Mouse (Mus musculus) embryonic facial prominence, embryonic 12.5 days (tissue): Measurements from ENCODE around the gene Tmem171. TPM values are rescaled to one million over a fixed set of nuclear protein-coding genes. Genes with fewer than 3 reads are reported as not detected.
A peak's percentile ranks its signal among the peaks of the same experiment; 100 is the strongest.

ENCODE experiments used
- ATAC-seq: fragments of 200-750 bp; cut with Nextera tagmentation; 2 replicates; pipeline ENCODE4 v1.8.0; 2017; ENCODE audit not compliant: insufficient number of reproducible peaks, insufficient read depth, low FRiP score, low TSS enrichment
- H3K27ac ChIP-seq: fragments of 300-500 bp; sonication (generic); 2 replicates; pipeline ENCODE4 v1.5.1; 2016; ENCODE audit warnings: mild to moderate bottlenecking
- H3K27me3 ChIP-seq: fragments of 300-500 bp; sonication (generic); 2 replicates; pipeline ENCODE4 v1.6.1; 2016; ENCODE audit warnings: mild to moderate bottlenecking, moderate library complexity
- H3K36me3 ChIP-seq: fragments of 300-500 bp; sonication (generic); 2 replicates; pipeline ENCODE4 v1.6.1; 2016; ENCODE audit warnings: mild to moderate bottlenecking
- H3K4me1 ChIP-seq: fragments of 300-500 bp; sonication (generic); 2 replicates; pipeline ENCODE4 v1.6.1; 2016
- H3K4me2 ChIP-seq: fragments of 300-500 bp; sonication (generic); replicated peaks from 2 replicates; pipeline ENCODE4 v1.6.1; 2016; ENCODE audit warnings: mild to moderate bottlenecking, moderate library complexity
- H3K4me3 ChIP-seq: fragments of 300-500 bp; sonication (generic); 2 replicates; pipeline ENCODE4 v1.5.1; 2016; ENCODE audit warnings: mild to moderate bottlenecking
- H3K9ac ChIP-seq: fragments of 300-500 bp; sonication (generic); 2 replicates; pipeline ENCODE4 v1.6.1; 2016; ENCODE audit warnings: mild to moderate bottlenecking, moderate library complexity
- H3K9me3 ChIP-seq: fragments of 300-500 bp; sonication (generic); 2 replicates; pipeline ENCODE4 v1.6.1; 2016; ENCODE audit warnings: mild to moderate bottlenecking, moderate library complexity
- WGBS: fragments of 180-500 bp; shearing (Covaris S2); methylation state at CpG from one replicate; pipeline ENCODE4 v1.1.7; 2016; 5-methylcytosine and 5-hydroxymethylcytosine counted together
- polyA plus RNA-seq: library from polyadenylated mRNA; unstranded; fragments of >200 nt; fragmentation: Nextera tagmentation; extraction: Ambion mirVana; gene quantifications from 2 replicates; pipeline ENCODE4 v1.2.1, GENCODE M21; 2016

Tmem171 gene
- polyA plus RNA-seq, 1 experiment from 2014 or later = not detected

DNA sequence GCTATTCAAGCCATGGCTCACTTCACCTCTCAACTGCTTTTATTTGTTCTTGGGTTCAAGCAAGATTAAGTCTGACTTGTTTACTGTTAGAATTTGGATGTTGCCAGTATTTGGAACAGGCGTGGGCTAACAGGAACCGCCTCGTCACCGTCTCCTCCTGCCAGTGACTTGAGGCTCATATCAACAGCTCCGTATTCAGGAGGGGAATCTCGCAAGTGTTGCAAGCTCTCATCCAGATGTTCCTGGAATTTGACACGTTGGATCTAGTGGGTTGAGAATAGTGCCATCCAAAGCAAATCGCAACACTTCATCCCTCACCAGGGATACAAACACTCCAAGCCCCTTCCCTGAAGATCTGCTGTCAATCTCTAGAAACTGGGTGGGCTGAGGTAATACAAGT lies 15.6 kb upstream of the Tmem171 start:
- 71% methylated on average over 8 of the region's 8 CpGs for WGBS
- Histone ChIP-seq H3K9ac (no peak overlapping the region), H3K4me1 (no peaks in the 10 kb centered on the region), H3K4me2 (no peak overlapping the region), H3K27ac (no peak overlapping the region), H3K9me3 (0 out of 2 replicates have a peak, but pooled peaks cover 3% of the 10 kb centered on the region), H3K4me3 (no peak overlapping the region), H3K36me3 (no peaks in the 10 kb centered on the region), H3K27me3 (no peaks in the 10 kb centered on the region)
- ATAC-seq = no peak

DNA sequence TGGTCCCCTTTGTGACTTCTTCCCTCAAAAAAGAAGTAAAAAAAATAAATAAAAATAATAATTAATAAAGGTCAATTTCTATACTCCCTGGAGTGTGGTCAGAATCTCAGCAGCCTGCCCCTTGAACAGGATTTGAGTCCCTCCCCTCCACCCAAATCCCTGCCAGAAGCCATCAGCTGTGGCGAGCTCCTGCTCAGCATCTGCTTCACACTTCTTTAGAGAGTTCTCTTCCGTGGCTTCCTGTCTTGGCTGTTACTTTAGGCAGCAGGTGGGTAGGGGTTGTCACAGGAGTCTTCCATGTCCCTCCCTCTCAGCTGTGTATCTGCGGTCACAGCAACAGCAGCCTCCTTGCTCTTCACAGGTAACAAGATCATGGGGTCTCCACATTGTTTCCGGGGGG lies 10.9 kb upstream of the Tmem171 start:
- no peaks in the 10 kb centered on the region for H3K27me3 ChIP-seq
- H3K4me3 ChIP-seq = no peak overlapping the region
- no peak for ATAC-seq
- H3K9me3 ChIP-seq = 0 out of 2 replicates have a peak, but pooled peaks cover 3% of the 10 kb centered on the region
- 81% methylated on average over 4 of the region's 4 CpGs for WGBS
- H3K4me2 ChIP-seq = no peak overlapping the region
- H3K36me3 ChIP-seq = no peaks in the 10 kb centered on the region
- no peak overlapping the region for H3K9ac ChIP-seq
- H3K27ac ChIP-seq = no peak overlapping the region
- no peaks in the 10 kb centered on the region for H3K4me1 ChIP-seq

DNA sequence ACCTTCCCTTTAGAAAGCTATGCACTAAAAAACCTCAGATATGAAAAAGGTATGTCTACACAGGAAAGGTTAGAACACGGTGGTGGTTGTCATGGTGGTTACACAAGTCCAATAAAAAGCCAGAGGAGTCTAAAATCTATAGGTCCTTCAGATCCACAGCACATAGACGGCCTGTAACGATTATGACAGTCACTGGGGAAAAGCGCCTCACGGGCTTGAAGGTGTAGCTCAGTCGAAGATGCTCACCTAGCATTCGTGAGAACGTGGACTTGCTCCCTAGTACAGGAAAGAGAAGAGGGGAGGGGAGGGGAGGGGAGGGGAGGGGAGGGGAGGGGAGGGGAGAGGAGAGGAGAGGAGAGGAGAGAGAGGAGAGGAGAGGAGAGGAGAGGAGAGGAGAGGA lies 9.2 kb upstream of the Tmem171 start:
- Histone ChIP-seq H3K27me3 (no peaks in the 10 kb centered on the region), H3K9me3 (0 out of 2 replicates have a peak, but pooled peaks cover 3% of the 10 kb centered on the region), H3K36me3 (no peaks in the 10 kb centered on the region), H3K4me3 (no peak overlapping the region), H3K4me1 (0 out of 2 replicates have a peak, but pooled peaks cover 4% of the 10 kb centered on the region), H3K27ac (no peak overlapping the region), H3K4me2 (no peak overlapping the region), H3K9ac (no peak overlapping the region)
- WGBS = 83% methylated on average over 6 of the region's 8 CpGs
- no peak for ATAC-seq

DNA sequence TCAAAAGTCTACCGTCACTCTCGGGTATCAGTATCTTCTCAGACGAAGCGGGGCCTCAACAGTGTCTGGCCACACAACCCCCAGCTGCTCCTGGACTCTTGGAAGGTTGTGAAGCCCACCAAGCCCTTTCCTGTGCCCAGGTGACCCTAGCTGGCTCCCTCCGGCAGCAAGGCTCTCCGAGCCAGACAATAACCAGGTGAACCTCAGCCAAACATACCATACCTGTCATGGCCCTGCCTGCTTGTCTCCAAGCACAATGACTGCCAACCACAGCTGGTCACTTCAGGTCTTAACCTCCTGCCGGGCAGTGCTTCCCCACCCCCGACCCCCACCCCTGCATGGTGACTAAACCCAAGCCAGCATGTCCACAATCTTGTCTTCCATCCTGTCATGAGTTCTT lies 7.7 kb upstream of the Tmem171 start:
- 88% methylated on average over 8 of the region's 8 CpGs for WGBS
- H3K4me3 ChIP-seq = no peak overlapping the region

DNA sequence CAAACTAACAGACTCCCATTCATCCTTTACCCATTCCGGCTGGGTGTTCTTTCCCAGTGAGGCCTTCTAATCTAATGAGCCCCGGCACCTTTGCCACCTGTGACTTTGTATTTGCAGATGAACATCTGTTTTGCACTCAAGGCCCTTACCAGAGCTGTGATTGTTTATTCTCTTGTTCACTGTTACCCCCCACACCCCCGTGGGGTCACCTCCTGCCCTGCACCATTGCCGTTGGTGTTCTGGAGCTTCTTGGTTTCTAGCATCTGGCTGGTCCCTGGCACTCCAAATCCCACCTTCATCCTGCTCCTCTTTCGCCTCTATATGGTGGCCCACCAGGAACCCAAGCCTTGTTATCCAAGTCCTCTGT lies 6.7 kb upstream of the Tmem171 start:
- Histone ChIP-seq H3K9me3 (no peaks in the 10 kb centered on the region), H3K36me3 (no peaks in the 10 kb centered on the region), H3K4me2 (no peak overlapping the region), H3K27ac (no peak overlapping the region), H3K27me3 (peaks cover 5% of the 10 kb centered on the region; the same call in 1 of the 2 replicates), H3K4me3 (no peak overlapping the region), H3K4me1 (0 out of 2 replicates have a peak, but pooled peaks cover 4% of the 10 kb centered on the region), H3K9ac (no peak overlapping the region)
- 78% methylated on average over 5 of the region's 5 CpGs for WGBS
- ATAC-seq = no peak

More for the DNA sequence above, 7.7 kb upstream of the Tmem171 start:
- Histone ChIP-seq H3K36me3 (no peaks in the 10 kb centered on the region), H3K27me3 (no peaks in the 10 kb centered on the region), H3K9ac (no peak overlapping the region), H3K9me3 (no peaks in the 10 kb centered on the region), H3K4me2 (no peak overlapping the region), H3K4me1 (0 out of 2 replicates have a peak, but pooled peaks cover 4% of the 10 kb centered on the region), H3K27ac (no peak overlapping the region)
- ATAC-seq = no peak

DNA sequence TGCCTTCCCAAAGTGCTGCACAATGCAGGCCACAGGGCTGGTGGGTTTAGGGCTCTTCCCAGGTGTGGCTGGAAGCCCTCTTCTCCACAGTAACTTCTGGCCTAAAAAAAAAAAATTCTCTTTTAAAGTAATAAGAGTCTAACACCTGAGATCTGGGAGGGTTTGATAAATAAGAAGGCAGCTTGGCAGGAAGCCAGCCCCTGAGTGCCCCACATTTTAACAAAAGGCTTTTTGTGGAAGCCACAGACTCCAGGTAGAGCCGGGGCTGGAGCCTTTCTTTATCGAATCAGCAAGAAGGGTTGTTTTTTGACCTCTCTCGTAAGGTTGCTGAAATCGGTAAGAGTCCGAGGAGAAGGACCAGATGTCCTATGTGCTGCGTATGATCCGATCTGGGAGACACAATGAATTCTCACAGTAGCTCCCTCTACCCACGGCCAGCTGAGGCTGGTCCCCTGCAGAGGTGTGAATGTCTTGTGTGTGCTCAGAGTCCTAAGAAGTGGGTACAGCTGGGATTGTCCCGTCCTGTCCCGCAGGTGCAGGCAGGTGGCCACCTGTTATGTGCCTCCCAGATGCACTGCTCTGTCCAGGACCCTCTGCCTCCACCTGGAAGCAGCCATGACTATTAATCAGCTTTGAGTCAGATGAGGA lies 6.2 kb upstream of the Tmem171 start:
- H3K4me3 ChIP-seq = no peak overlapping the region
- H3K4me1 ChIP-seq = 0 out of 2 replicates have a peak, but pooled peaks cover 4% of the 10 kb centered on the region
- H3K4me2 ChIP-seq = no peak overlapping the region
- no peak overlapping the region for H3K9ac ChIP-seq
- ATAC-seq = peak; percentile 62; the same call in 1 of the 2 replicates
- H3K36me3 ChIP-seq = no peaks in the 10 kb centered on the region
- H3K27ac ChIP-seq = no peak overlapping the region
- H3K9me3 ChIP-seq = no peaks in the 10 kb centered on the region
- 44% methylated on average over 10 of the region's 10 CpGs for WGBS
- H3K27me3 ChIP-seq = peaks cover 10% of the 10 kb centered on the region; the same call in 1 of the 2 replicates

DNA sequence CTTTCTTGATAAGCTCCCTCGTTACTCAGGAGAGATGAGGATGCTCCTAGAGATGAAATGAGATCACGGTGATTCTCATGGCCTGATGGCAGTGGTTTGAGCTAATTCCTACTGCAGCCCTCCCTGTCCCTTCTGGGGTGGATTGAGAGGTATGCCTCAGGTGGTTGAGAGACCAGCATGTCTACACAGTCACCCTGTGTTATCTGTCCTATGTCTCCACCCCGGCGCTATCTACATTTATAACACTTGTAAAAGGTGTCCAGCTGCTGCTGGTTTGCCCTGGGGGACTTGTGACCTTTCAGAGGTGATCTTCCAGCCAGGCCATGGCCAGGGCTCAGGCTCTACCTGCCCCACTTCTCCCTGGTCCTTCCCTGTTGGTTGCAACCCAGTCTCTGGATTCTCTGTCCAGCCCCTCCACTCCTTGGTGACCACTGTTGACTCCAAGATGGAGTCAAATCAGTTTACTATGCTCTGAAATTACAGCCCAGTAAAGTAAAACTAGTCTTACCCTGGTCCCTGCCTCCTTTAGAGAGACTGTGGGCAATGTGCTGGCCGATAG lies 5.4 kb upstream of the Tmem171 start:
- ATAC-seq = no peak
- Histone ChIP-seq H3K9me3 (no peaks in the 10 kb centered on the region), H3K9ac (no peak overlapping the region), H3K4me1 (peaks cover 8% of the 10 kb centered on the region; the same call in 1 of the 2 replicates), H3K27me3 (peaks cover 18% of the 10 kb centered on the region), H3K4me2 (no peak overlapping the region), H3K36me3 (no peaks in the 10 kb centered on the region), H3K27ac (no peak overlapping the region), H3K4me3 (no peak overlapping the region)
- 77% methylated on average over 5 of the region's 5 CpGs for WGBS

DNA sequence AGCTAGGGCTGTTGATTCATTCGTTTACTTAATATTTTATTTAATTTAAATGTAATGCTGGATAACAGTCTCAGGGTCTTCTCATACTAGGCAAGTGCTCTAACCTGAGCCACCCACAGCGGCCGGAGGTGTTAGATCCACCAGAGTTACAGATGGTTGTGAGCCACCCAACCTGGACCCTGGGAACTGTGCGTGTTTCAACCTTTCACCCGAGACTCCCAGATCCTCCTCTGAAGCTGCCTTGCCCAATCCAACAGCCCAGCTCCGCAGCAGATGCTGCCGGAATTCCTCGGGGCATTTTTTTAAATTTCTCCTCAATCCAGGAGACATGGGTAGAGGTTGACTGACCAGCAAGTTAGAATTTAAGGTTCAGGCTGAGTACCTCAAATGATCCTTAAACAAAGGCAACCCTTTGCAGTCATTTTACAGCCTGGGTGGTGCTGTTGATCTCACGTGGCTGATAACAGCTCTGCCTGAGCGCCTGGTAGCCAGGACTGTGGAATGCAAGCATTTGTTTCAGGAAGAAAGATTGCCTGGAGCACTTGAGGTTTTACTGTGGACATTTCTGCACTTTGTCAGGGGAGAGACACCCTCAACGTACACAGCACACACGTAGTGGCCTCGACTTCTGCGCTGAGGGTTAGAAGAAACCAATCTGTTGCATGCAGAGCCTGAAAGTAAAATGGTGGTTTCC lies 4.6 kb upstream of the Tmem171 start:
- Histone ChIP-seq H3K4me2 (no peak overlapping the region), H3K36me3 (no peaks in the 10 kb centered on the region), H3K9ac (no peak overlapping the region), H3K9me3 (no peaks in the 10 kb centered on the region), H3K27ac (no peak overlapping the region), H3K4me1 (peaks cover 11% of the 10 kb centered on the region; the same call in 1 of the 2 replicates), H3K27me3 (peaks cover 26% of the 10 kb centered on the region), H3K4me3 (no peak overlapping the region)
- ATAC-seq = no peak
- WGBS = 65% methylated on average over 14 of the region's 14 CpGs

DNA sequence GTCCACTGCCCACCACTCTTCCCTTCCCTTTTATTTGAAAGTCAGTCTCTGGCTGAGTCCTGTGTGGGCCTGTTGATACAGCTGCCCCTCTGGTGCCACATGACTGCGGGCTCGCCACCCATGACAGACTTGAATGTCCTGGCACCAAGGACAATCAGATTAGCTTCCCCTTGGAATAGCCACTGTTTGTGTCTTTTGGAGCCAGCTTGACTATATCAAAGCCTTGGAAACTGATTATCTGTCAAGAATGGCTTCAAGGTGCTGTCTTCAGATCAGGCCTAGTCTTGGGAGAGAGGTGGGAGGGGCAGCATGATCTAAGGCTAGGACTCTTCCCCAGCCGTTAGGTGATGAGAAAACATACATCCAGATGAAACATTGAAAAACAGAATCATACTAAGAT lies 2.1 kb upstream of the Tmem171 start:
- Histone ChIP-seq H3K36me3 (no peaks in the 10 kb centered on the region), H3K4me3 (no peak overlapping the region), H3K9ac (no peak overlapping the region), H3K4me1 (peaks cover 11% of the 10 kb centered on the region; the same call in 1 of the 2 replicates), H3K4me2 (no peak overlapping the region), H3K9me3 (no peaks in the 10 kb centered on the region), H3K27me3 (peaks cover 41% of the 10 kb centered on the region), H3K27ac (no peak overlapping the region)
- ATAC-seq = no peak
- 90% methylated on average over 3 of the region's 3 CpGs for WGBS

DNA sequence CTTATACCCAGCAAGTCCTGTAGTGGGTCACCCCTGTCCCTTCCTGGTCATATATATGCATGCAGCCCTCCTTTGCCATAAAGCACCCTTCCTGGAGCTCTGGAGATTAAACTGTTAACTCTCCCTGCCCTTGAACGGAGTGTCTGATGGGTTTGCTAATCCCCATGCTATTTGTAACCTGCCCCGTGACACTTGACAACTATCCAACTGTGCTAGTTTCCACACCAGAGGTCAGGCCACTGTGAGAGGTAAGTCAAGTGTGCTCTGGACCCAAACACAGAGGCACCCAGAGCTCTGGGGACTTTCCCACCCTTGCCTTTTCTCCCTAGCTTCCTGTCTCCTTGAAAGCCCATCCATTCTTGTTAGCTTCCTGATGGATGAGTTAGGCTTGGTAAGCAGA lies 912 bp upstream of the Tmem171 start:
- no peaks in the 10 kb centered on the region for H3K9me3 ChIP-seq
- peak overlapping the region; percentile 68 for H3K4me2 ChIP-seq
- no peaks in the 10 kb centered on the region for H3K36me3 ChIP-seq
- H3K27me3 ChIP-seq = peaks cover 41% of the 10 kb centered on the region
- H3K9ac ChIP-seq = no peak overlapping the region
- ATAC-seq = no peak
- no peak overlapping the region for H3K27ac ChIP-seq
- peaks cover 11% of the 10 kb centered on the region; the same call in 1 of the 2 replicates for H3K4me1 ChIP-seq
- 53% methylated on average over 2 of the region's 2 CpGs for WGBS
- H3K4me3 ChIP-seq = no peak overlapping the region

DNA sequence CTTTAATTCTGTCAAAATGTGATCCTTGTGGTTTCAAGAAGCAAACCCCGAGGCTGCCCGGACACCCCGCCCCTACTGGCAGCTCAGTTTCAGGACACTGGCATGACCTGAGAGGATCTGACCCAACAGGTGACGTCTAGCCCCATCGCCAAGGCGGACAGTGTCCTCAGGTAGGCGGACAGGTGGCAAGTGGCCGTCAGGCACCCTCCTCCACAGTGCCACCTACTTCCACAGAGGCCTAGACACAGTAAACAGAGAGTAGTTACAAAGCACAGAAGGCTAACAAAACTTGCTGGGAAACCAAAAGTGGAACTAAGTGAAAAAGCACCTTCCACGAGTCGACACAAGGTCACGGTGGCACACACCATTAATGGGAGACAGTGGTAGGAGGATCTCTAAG lies 1.3 kb downstream of the Tmem171 start:
- 84% methylated on average over 11 of the region's 11 CpGs for WGBS
- H3K27ac ChIP-seq = no peak overlapping the region
- no peak overlapping the region for H3K4me3 ChIP-seq
- H3K9me3 ChIP-seq = no peaks in the 10 kb centered on the region
- H3K4me1 ChIP-seq = peaks cover 7% of the 10 kb centered on the region; the same call in 1 of the 2 replicates
- H3K4me2 ChIP-seq = no peak overlapping the region
- H3K36me3 ChIP-seq = no peaks in the 10 kb centered on the region
- ATAC-seq = no peak
- H3K9ac ChIP-seq = no peak overlapping the region
- H3K27me3 ChIP-seq = peaks cover 41% of the 10 kb centered on the region
